In genomic region chr5:136116784-136117112, GRCm38 (mm10) we compare ENCODE assay signal across 8 mouse cellular contexts. TPM values are rescaled to one million over a fixed set of nuclear protein-coding genes. Genes with fewer than 3 reads are reported as not detected.
DNase-seq lines count a peak whose midpoint lies in the region; ATAC-seq and TF ChIP-seq lines count a peak whose summit lies in the region.

No protein-coding gene starts in this region.

- H3K9ac ChIP-seq in heart, embryonic 11.5 days (ENCODE audit: low read depth, low read length), result peak overlapping the region; percentile 91
- H3K9ac ChIP-seq in ES-E14 (ENCODE audit: insufficient read depth, low read depth, low read length, poor library complexity, severe bottlenecking), result peak overlapping the region; percentile 84

- peaks cover 13% of the 10 kb centered on the region for H3K4me1 ChIP-seq in heart, embryonic 11.5 days (ENCODE audit: control insufficient read depth, insufficient read depth, low read length)
- H3K4me1 ChIP-seq in ES-E14 (ENCODE audit: control insufficient read depth in 2 of 2, insufficient read depth in 2 of 2, low read length in 2 of 2, poor library complexity in 1 of 2), result peaks cover 4 to 17% of the 10 kb centered on the region in 2 experiments; a peak in 3 of 4 replicates
- peaks cover 42% of the 10 kb centered on the region for H3K4me1 ChIP-seq in megakaryocyte, embryonic 14.5 days

- ATAC-seq in heart, embryonic 11.5 days (replicated peaks; ENCODE audit: insufficient number of reproducible peaks, low FRiP score, low TSS enrichment), result peak; percentile 29; the same call in 1 of the 2 replicates
- peak; percentile 38 for ATAC-seq in granulocyte monocyte progenitor cell, adult 5-6 weeks (replicated peaks; ENCODE audit: poor library complexity, severe bottlenecking)

- H3K9me3 ChIP-seq in heart, embryonic 11.5 days (replicated peaks; ENCODE audit: control insufficient read depth, low read length), result no peaks in the 10 kb centered on the region
- H3K9me3 ChIP-seq in ES-E14 (ENCODE audit: control insufficient read depth, insufficient read depth, low read depth, low read length), result no peaks in the 10 kb centered on the region
- H3K9me3 ChIP-seq in megakaryocyte, embryonic 14.5 days, result no peaks in the 10 kb centered on the region

- 0 out of 2 replicates have a peak overlapping the region, but pooled peaks have one; percentile 54 for H3K27ac ChIP-seq in heart, embryonic 11.5 days (ENCODE audit: low read depth, low read length)
- H3K27ac ChIP-seq in ES-E14 (ENCODE audit: insufficient read depth, low read depth, low read length, poor library complexity, severe bottlenecking), result no peak overlapping the region

- in situ Hi-C loops in ES-E14 (cut with MboI; ENCODE audit: low sequenced_read_pairs in 2 of 2, unreplicated experiment in 2 of 2), result no loop called here

- 1% methylated on average over 22 of the region's 22 CpGs for WGBS in heart, embryonic 11.5 days (ENCODE audit: insufficient replicate concordance)

- peak overlapping the region; percentile 94 for H3K4me2 ChIP-seq in heart, embryonic 11.5 days

- H3K4me3 ChIP-seq in heart, embryonic 11.5 days (ENCODE audit: low read depth, low read length), result peak overlapping the region; percentile 94
- peak overlapping the region; percentile 83 to 93 for H3K4me3 ChIP-seq in ES-E14 (ENCODE audit: insufficient read depth in 1 of 2, low read depth in 1 of 2, low read length in 2 of 2, poor library complexity in 1 of 2, severe bottlenecking in 1 of 2)
- H3K4me3 ChIP-seq in megakaryocyte, embryonic 14.5 days (replicated peaks), result peak overlapping the region; percentile 95

- H3K36me3 ChIP-seq in heart, embryonic 11.5 days (ENCODE audit: control insufficient read depth, insufficient read depth, low read length), result peaks cover 5% of the 10 kb centered on the region; the same call in 1 of the 2 replicates
- H3K36me3 ChIP-seq in ES-E14 (ENCODE audit: control insufficient read depth, insufficient read depth, low read length, poor library complexity, severe bottlenecking), result peaks cover 20% of the 10 kb centered on the region
- peaks cover 34% of the 10 kb centered on the region for H3K36me3 ChIP-seq in megakaryocyte, embryonic 14.5 days (replicated peaks; ENCODE audit: low read length)

- no peak for DNase-seq in heart, adult 9 months (ENCODE audit: low spot score in 2 of 2)
- no peak for DNase-seq in ES-E14 (ENCODE audit: low read depth, low spot score)
- no peak for DNase-seq in thymus, postnatal 10 days (ENCODE audit: low spot score in 2 of 2)
- no peak for DNase-seq in B cell, adult 2 months
- no peak for DNase-seq in testis, postnatal 14 days (ENCODE audit: low spot score)

- H3K27me3 ChIP-seq in heart, embryonic 11.5 days (ENCODE audit: control insufficient read depth, insufficient read depth, low read length), result no peaks in the 10 kb centered on the region
- no peaks in the 10 kb centered on the region for H3K27me3 ChIP-seq in megakaryocyte, embryonic 14.5 days (replicated peaks)

TF ChIP-seq in ES-E14, 5 proteins besides CTCF, POLR2A, EP300 and RAD21:
- no peak for TF ChIP-seq CHD2 (IDR thresholded peaks at IDR 0.05; ENCODE audit: low read depth, low read length)
- TF ChIP-seq MAFK (IDR thresholded peaks at IDR 0.05; ENCODE audit: insufficient read depth, low read depth, low read length), result no peak
- TF ChIP-seq HCFC1 (IDR thresholded peaks at IDR 0.05; ENCODE audit: borderline replicate concordance, insufficient read depth, low read length), result no peak
- no peak for TF ChIP-seq ZNF384 (IDR thresholded peaks at IDR 0.05; ENCODE audit: low read depth, low read length)
- TF ChIP-seq ZC3H11A (IDR thresholded peaks at IDR 0.05; ENCODE audit: borderline replicate concordance, low read depth, low read length), result no peak
TF ChIP-seq in ES-E14: peak in this region for 0.

RNA-seq across cellular contexts. Expression of gene Polr2j, which starts 0.3 kb away (rescaled TPM):
- polyA plus RNA-seq in heart, embryonic 11.5 days (2014; fragmentation: Nextera tagmentation; extraction: Ambion mirVana), result 164 and 178 TPM in 2 replicates
- total RNA-seq in ES-E14 (2012; rRNA removed), result 168 and 195 TPM in 2 replicates
- 156 and 159 TPM in 2 replicates for total RNA-seq in granulocyte monocyte progenitor cell, adult 5-6 weeks (2014; fragmentation: Nextera tagmentation)
- total RNA-seq in granulocyte monocyte progenitor cell, adult 5-6 weeks (2017), result 125 and 128 TPM in 2 replicates
- 14.7 and 91.2 TPM in 2 replicates for polyA plus RNA-seq in megakaryocyte, embryonic 14.5 days (2012; ENCODE audit: insufficient read depth, low replicate concordance)

RNA-seq across cellular contexts. Expression of gene Lrwd1, which starts 19.1 kb away (rescaled TPM):
- 21.7 and 22.6 TPM in 2 replicates for polyA plus RNA-seq in heart, embryonic 11.5 days (2014; fragmentation: Nextera tagmentation; extraction: Ambion mirVana)
- total RNA-seq in ES-E14 (2012; rRNA removed), result 74.7 and 89.7 TPM in 2 replicates
- total RNA-seq in granulocyte monocyte progenitor cell, adult 5-6 weeks (2014; fragmentation: Nextera tagmentation), result 31.5 and 33.0 TPM in 2 replicates
- total RNA-seq in granulocyte monocyte progenitor cell, adult 5-6 weeks (2017), result 46.3 and 70.4 TPM in 2 replicates
- 47.2 and 54.5 TPM in 2 replicates for polyA plus RNA-seq in megakaryocyte, embryonic 14.5 days (2012; ENCODE audit: insufficient read depth, low replicate concordance)

RNA-seq across cellular contexts. Expression of gene Alkbh4, which starts 19.2 kb away (rescaled TPM):
- 15.8 and 16.7 TPM in 2 replicates for polyA plus RNA-seq in heart, embryonic 11.5 days (2014; fragmentation: Nextera tagmentation; extraction: Ambion mirVana)
- 11.3 and 13.3 TPM in 2 replicates for total RNA-seq in ES-E14 (2012; rRNA removed)
- 13.7 and 18.2 TPM in 2 replicates for total RNA-seq in granulocyte monocyte progenitor cell, adult 5-6 weeks (2014; fragmentation: Nextera tagmentation)
- total RNA-seq in granulocyte monocyte progenitor cell, adult 5-6 weeks (2017), result 5.3 and 11.9 TPM in 2 replicates
- polyA plus RNA-seq in megakaryocyte, embryonic 14.5 days (2012; ENCODE audit: insufficient read depth, low replicate concordance), result 37.3 and 77.1 TPM in 2 replicates

RNA-seq across cellular contexts. Expression of gene Rasa4, which starts 33.0 kb away (rescaled TPM):
- polyA plus RNA-seq in heart, embryonic 11.5 days (2014; fragmentation: Nextera tagmentation; extraction: Ambion mirVana), result 0.39 and 0.96 TPM in 2 replicates
- total RNA-seq in ES-E14 (2012; rRNA removed), result 17.4 and 21.7 TPM in 2 replicates
- total RNA-seq in granulocyte monocyte progenitor cell, adult 5-6 weeks (2014; fragmentation: Nextera tagmentation), result 43.2 and 82.3 TPM in 2 replicates
- 24.8 and 25.0 TPM in 2 replicates for total RNA-seq in granulocyte monocyte progenitor cell, adult 5-6 weeks (2017)
- polyA plus RNA-seq in megakaryocyte, embryonic 14.5 days (2012; ENCODE audit: insufficient read depth, low replicate concordance), result 4.4 and 18.1 TPM in 2 replicates

RNA-seq across cellular contexts. Expression of gene Orai2, which starts 53.8 kb away (rescaled TPM):
- 2.5 and 2.7 TPM in 2 replicates for polyA plus RNA-seq in heart, embryonic 11.5 days (2014; fragmentation: Nextera tagmentation; extraction: Ambion mirVana)
- total RNA-seq in ES-E14 (2012; rRNA removed), result 2.9 and 4.8 TPM in 2 replicates
- 24.7 and 38.2 TPM in 2 replicates for total RNA-seq in granulocyte monocyte progenitor cell, adult 5-6 weeks (2014; fragmentation: Nextera tagmentation)
- total RNA-seq in granulocyte monocyte progenitor cell, adult 5-6 weeks (2017), result 26.6 and 29.0 TPM in 2 replicates
- polyA plus RNA-seq in megakaryocyte, embryonic 14.5 days (2012; ENCODE audit: insufficient read depth, low replicate concordance), result 23.2 and 25.7 TPM in 2 replicates
